19 mouse cellular contexts compared by ENCODE assay signal in the genomic region with DNA sequence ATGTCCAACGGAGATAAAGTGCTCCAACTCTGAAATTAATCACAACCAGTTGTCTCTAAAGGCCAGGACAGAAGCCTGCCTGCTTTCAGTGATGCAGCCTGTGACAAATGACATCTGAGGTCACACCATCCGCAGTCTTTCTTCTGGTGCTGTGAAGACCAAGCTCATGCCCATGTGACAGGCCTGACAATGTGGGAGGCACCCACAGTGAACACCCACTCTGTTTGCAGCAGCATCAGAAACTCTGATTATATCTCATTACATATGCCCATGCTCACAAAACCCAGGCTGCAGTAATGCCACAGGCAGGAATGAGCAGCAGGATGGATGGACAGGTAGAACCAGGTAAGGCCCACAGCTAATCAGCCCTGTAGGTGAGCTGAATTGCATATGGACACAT.
DNase-seq lines count a peak whose midpoint lies in the region; ATAC-seq and TF ChIP-seq lines count a peak whose summit lies in the region.
"Had no signal": no experiment of that assay in that cellular context is flagged by ENCODE, and none has a peak within 500 bp of the region (broad histone marks: within the 10 kb centered on the region; RNA-seq: fewer than 3 reads in every experiment).

No protein-coding gene starts in this region.

- no peak for TF ChIP-seq POLR2A in cortical plate, adult 2 months (IDR thresholded peaks at IDR 0.05; ENCODE audit: extremely low read depth, insufficient read depth, low read length)

- H3K4me2 ChIP-seq in forebrain, embryonic 14.5 days (ENCODE audit: low read length) = no peak overlapping the region
- H3K4me2 ChIP-seq in forebrain, embryonic 12.5 days = no peak overlapping the region
- no peak overlapping the region for H3K4me2 ChIP-seq in hindbrain, postnatal 0 days (ENCODE audit: low read depth, low read length)
- H3K4me2 ChIP-seq in midbrain, embryonic 13.5 days (replicated peaks) = no peak overlapping the region
- H3K4me2 ChIP-seq: limb, embryonic 15.5 days; neural tube, embryonic 12.5 days had no signal

- H3K4me3 ChIP-seq in forebrain, embryonic 14.5 days (ENCODE audit: low read depth, low read length) = no peak overlapping the region
- H3K4me3 ChIP-seq in forebrain, embryonic 12.5 days (replicated peaks) = no peak overlapping the region
- no peak overlapping the region for H3K4me3 ChIP-seq in hindbrain, postnatal 0 days (ENCODE audit: low read length)
- no peak overlapping the region for H3K4me3 ChIP-seq in hindbrain, embryonic 10.5 days
- H3K4me3 ChIP-seq in midbrain, embryonic 10.5 days = no peak overlapping the region
- no peak overlapping the region for H3K4me3 ChIP-seq in midbrain, embryonic 13.5 days (replicated peaks)
- H3K4me3 ChIP-seq in cortical plate, adult 2 months (ENCODE audit: insufficient read depth, low read length) = no peak overlapping the region
- H3K4me3 ChIP-seq: limb, embryonic 15.5 days; megakaryocyte, embryonic 14.5 days; neural tube, embryonic 12.5 days had no signal

- WGBS in forebrain, embryonic 14.5 days = 61% methylated on average over 2 of the region's 2 CpGs
- 80% methylated on average over 2 of the region's 2 CpGs for WGBS in forebrain, embryonic 12.5 days
- WGBS in hindbrain, postnatal 0 days = 47% methylated on average over 2 of the region's 2 CpGs
- WGBS in hindbrain, embryonic 10.5 days = 73% methylated on average over 2 of the region's 2 CpGs
- 74% methylated on average over 2 of the region's 2 CpGs for WGBS in midbrain, embryonic 10.5 days
- WGBS in midbrain, embryonic 13.5 days = 73% methylated on average over 2 of the region's 2 CpGs

- ATAC-seq in forebrain, embryonic 14.5 days = peak; percentile 42; the same call in 1 of the 2 replicates
- ATAC-seq in forebrain, embryonic 12.5 days (ENCODE audit: low FRiP score) = no peak
- 0 out of 2 replicates have a peak, but pooled peaks have one; percentile 24 for ATAC-seq in hindbrain, postnatal 0 days
- ATAC-seq in midbrain, embryonic 13.5 days = no peak

- DNase-seq in forebrain, embryonic 14.5 days (ENCODE audit: low spot score) = no peak
- no peak for DNase-seq in hindbrain, postnatal 0 days (ENCODE audit: low spot score)
- no peak for DNase-seq in hindbrain, embryonic 10.5 days (ENCODE audit: low spot score)
- DNase-seq in midbrain, embryonic 10.5 days (ENCODE audit: low spot score) = peak; percentile 6
- DNase-seq in adrenal gland, adult 2 months = no peak
- DNase-seq: cerebellum, adult 2 months; cerebellum, postnatal 36 days; heart, postnatal 36 days; kidney, adult 8-10 months; kidney, postnatal 14 days; lung, adult 2 months; thymus, postnatal 25 days had no signal

- H3K27me3 ChIP-seq in forebrain, embryonic 14.5 days (replicated peaks; ENCODE audit: control insufficient read depth, insufficient read depth, low read length) = no peaks in the 10 kb centered on the region; the same call in 1 of the 2 replicates
- H3K27me3 ChIP-seq in forebrain, embryonic 12.5 days = peaks cover 18% of the 10 kb centered on the region
- H3K27me3 ChIP-seq in hindbrain, postnatal 0 days (ENCODE audit: insufficient read depth, low read length) = no peaks in the 10 kb centered on the region; the same call in 1 of the 2 replicates
- no peaks in the 10 kb centered on the region for H3K27me3 ChIP-seq in hindbrain, embryonic 10.5 days (ENCODE audit: insufficient read depth, poor library complexity, severe bottlenecking)
- no peaks in the 10 kb centered on the region for H3K27me3 ChIP-seq in midbrain, embryonic 10.5 days (ENCODE audit: low read depth, poor library complexity, severe bottlenecking)
- peaks cover 10% of the 10 kb centered on the region; the same call in 1 of the 2 replicates for H3K27me3 ChIP-seq in midbrain, embryonic 13.5 days
- H3K27me3 ChIP-seq: megakaryocyte, embryonic 14.5 days; neural tube, embryonic 12.5 days had no signal

- no peaks in the 10 kb centered on the region for H3K9me3 ChIP-seq in forebrain, embryonic 14.5 days (replicated peaks; ENCODE audit: control insufficient read depth, low read length)
- no peaks in the 10 kb centered on the region for H3K9me3 ChIP-seq in forebrain, embryonic 12.5 days
- H3K9me3 ChIP-seq in hindbrain, postnatal 0 days (ENCODE audit: low read length) = no peaks in the 10 kb centered on the region
- H3K9me3 ChIP-seq in hindbrain, embryonic 10.5 days = no peaks in the 10 kb centered on the region
- no peaks in the 10 kb centered on the region for H3K9me3 ChIP-seq in midbrain, embryonic 10.5 days (replicated peaks)
- no peaks in the 10 kb centered on the region for H3K9me3 ChIP-seq in midbrain, embryonic 13.5 days
- H3K9me3 ChIP-seq: G1E; limb, embryonic 15.5 days; megakaryocyte, embryonic 14.5 days; neural tube, embryonic 12.5 days had no signal

- H3K9ac ChIP-seq in forebrain, embryonic 14.5 days (ENCODE audit: low read length) = no peak overlapping the region
- H3K9ac ChIP-seq in forebrain, embryonic 12.5 days = no peak overlapping the region
- H3K9ac ChIP-seq in hindbrain, postnatal 0 days (replicated peaks; ENCODE audit: low read length) = no peak overlapping the region
- H3K9ac ChIP-seq in midbrain, embryonic 13.5 days (replicated peaks) = no peak overlapping the region
- H3K9ac ChIP-seq: limb, embryonic 15.5 days; neural tube, embryonic 12.5 days had no signal

- peaks cover 14% of the 10 kb centered on the region for H3K4me1 ChIP-seq in forebrain, embryonic 14.5 days (ENCODE audit: control insufficient read depth, insufficient read depth, low read length)
- H3K4me1 ChIP-seq in forebrain, embryonic 12.5 days = peaks cover 15% of the 10 kb centered on the region
- 0 out of 2 replicates have a peak, but pooled peaks cover 3% of the 10 kb centered on the region for H3K4me1 ChIP-seq in hindbrain, postnatal 0 days (ENCODE audit: insufficient read depth, low read length)
- 0 out of 2 replicates have a peak, but pooled peaks cover 3% of the 10 kb centered on the region for H3K4me1 ChIP-seq in hindbrain, embryonic 10.5 days (replicated peaks)
- 0 out of 2 replicates have a peak, but pooled peaks cover 2% of the 10 kb centered on the region for H3K4me1 ChIP-seq in midbrain, embryonic 10.5 days
- peaks cover 12% of the 10 kb centered on the region for H3K4me1 ChIP-seq in midbrain, embryonic 13.5 days (replicated peaks)
- peaks cover 7% of the 10 kb centered on the region for H3K4me1 ChIP-seq in cortical plate, adult 2 months (ENCODE audit: control insufficient read depth, insufficient read depth, low read length)
- H3K4me1 ChIP-seq: neural tube, embryonic 12.5 days had no signal

- no peaks in the 10 kb centered on the region for H3K36me3 ChIP-seq in forebrain, embryonic 14.5 days (ENCODE audit: control insufficient read depth, insufficient read depth, low read length)
- no peaks in the 10 kb centered on the region for H3K36me3 ChIP-seq in forebrain, embryonic 12.5 days (replicated peaks)
- H3K36me3 ChIP-seq in hindbrain, postnatal 0 days (ENCODE audit: insufficient read depth, low read length) = no peaks in the 10 kb centered on the region
- no peaks in the 10 kb centered on the region for H3K36me3 ChIP-seq in hindbrain, embryonic 10.5 days
- no peaks in the 10 kb centered on the region for H3K36me3 ChIP-seq in midbrain, embryonic 10.5 days
- no peaks in the 10 kb centered on the region for H3K36me3 ChIP-seq in midbrain, embryonic 13.5 days
- H3K36me3 ChIP-seq: G1E; limb, embryonic 15.5 days; neural tube, embryonic 12.5 days had no signal

- no peak for TF ChIP-seq CTCF in hindbrain, postnatal 0 days (IDR thresholded peaks at IDR 0.05; ENCODE audit: low read depth)
- no peak for TF ChIP-seq CTCF in cortical plate, adult 2 months (IDR thresholded peaks at IDR 0.05; ENCODE audit: extremely low read depth, insufficient read depth, low read length)

- no peak overlapping the region for H3K27ac ChIP-seq in forebrain, embryonic 14.5 days (ENCODE audit: low read depth, low read length)
- H3K27ac ChIP-seq in forebrain, embryonic 12.5 days = no peak overlapping the region
- H3K27ac ChIP-seq in hindbrain, postnatal 0 days = no peak overlapping the region
- H3K27ac ChIP-seq in hindbrain, embryonic 10.5 days = no peak overlapping the region
- no peak overlapping the region for H3K27ac ChIP-seq in midbrain, embryonic 10.5 days (replicated peaks)
- H3K27ac ChIP-seq in midbrain, embryonic 13.5 days = no peak overlapping the region
- peak overlapping the region; percentile 42; the same call in 1 of the 2 replicates for H3K27ac ChIP-seq in cortical plate, adult 2 months (ENCODE audit: insufficient read depth, low read length)
- H3K27ac ChIP-seq: limb, embryonic 15.5 days; neural tube, embryonic 12.5 days had no signal

Comparison
In these comparisons a context has a peak if more than half of its experiments do, and no peak if none do; other contexts are left out.
1. ATAC-seq: peak in forebrain, embryonic 14.5 days (single experiment) and hindbrain, postnatal 0 days (single experiment); none in forebrain, embryonic 12.5 days (single experiment) and midbrain, embryonic 13.5 days (single experiment).